Mouse (Mus musculus): Measurements from ENCODE around the gene Nav2. TPM values are rescaled to one million over a fixed set of nuclear protein-coding genes. Genes with fewer than 3 reads are reported as not detected.

Gene Nav2
- polyA plus RNA-seq, 1 experiment from 2014 or later, result 25.8 TPM

DNA sequence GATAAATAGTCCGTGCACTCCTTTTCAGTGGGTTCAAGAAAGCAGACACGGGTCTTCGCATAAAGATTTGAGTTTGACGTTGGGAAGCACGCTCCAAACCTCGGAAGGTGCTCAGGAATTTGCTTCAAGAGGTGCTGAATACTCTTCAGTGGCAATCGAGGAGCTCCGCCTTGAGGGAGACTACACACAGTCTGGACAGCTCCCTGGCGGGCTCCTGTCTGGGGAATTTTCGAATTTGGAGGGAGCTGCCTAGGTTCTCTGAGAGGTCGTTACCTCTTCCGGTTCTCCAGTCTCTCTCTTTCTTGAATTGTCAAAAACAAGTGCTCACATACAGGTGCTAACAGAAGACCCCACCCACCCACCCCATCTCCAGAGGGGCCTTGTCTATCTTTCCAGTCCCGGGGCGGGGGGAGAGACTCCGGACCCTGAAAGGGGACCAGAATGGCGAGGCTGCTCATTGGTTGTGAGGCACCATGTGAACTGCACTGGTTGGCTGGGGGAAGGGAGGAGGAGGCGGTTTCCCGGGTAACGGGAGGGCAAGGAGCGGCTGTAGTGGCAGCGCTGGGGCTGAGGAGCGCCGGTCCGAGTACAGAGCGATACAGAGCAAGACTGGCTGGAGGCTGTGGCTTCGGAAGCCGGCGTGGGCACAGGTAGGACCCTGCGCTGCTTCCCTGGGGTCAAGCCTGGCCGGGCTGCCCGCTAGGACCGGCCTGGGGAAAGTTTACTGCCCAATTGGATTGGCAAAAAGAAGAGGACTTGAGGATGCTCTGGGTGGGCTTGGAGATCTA lies 50.2 kb downstream of the Nav2 start:
- peak overlapping the region; percentile 75 for H3K27ac ChIP-seq

DNA sequence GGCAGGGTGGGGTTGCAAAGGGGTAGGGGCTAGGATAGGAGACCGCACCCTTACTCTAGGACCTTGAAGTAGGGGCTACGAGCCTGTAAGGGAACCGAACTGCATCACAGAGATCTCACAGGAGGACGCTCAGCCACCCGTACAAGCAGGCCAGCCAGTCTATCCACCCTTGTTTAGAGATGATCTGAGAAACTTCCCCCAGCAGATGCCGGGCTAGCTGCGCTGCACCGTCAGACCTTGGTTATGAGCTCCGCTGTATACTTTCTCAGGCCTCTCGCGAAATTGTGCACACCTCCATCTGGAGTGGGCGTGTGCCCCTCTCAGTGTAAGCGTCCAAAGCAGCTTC lies 50.8 kb downstream of the Nav2 start:
- peak; percentile 55 for ATAC-seq (ENCODE audit: low FRiP score)
- Histone ChIP-seq H3K27me3 (peaks cover 22% of the 10 kb centered on the region; the same call in 1 of the 2 replicates), H3K4me1 (peaks cover 53% of the 10 kb centered on the region), H3K9me3 (replicated peaks) (no peaks in the 10 kb centered on the region), H3K4me2 (replicated peaks) (peak overlapping the region; percentile 69), H3K9ac (peak overlapping the region; percentile 69), H3K36me3 (no peaks in the 10 kb centered on the region), H3K4me3 (peak overlapping the region; percentile 62), H3K27ac (peak overlapping the region; percentile 75)
- WGBS, result 4% methylated on average over 13 of the region's 13 CpGs

More for the DNA sequence above, 50.2 kb downstream of the Nav2 start:
- H3K4me1 ChIP-seq, result peaks cover 48% of the 10 kb centered on the region
- peak overlapping the region; percentile 69 for H3K9ac ChIP-seq
- peaks cover 24% of the 10 kb centered on the region for H3K27me3 ChIP-seq
- ATAC-seq (ENCODE audit: low FRiP score), result peak; percentile 97
- H3K4me3 ChIP-seq, result peak overlapping the region; percentile 62
- H3K36me3 ChIP-seq, result no peaks in the 10 kb centered on the region
- WGBS, result 2% methylated on average over 32 of the region's 32 CpGs
- peak overlapping the region; percentile 69 for H3K4me2 ChIP-seq (replicated peaks)
- H3K9me3 ChIP-seq (replicated peaks), result no peaks in the 10 kb centered on the region

DNA sequence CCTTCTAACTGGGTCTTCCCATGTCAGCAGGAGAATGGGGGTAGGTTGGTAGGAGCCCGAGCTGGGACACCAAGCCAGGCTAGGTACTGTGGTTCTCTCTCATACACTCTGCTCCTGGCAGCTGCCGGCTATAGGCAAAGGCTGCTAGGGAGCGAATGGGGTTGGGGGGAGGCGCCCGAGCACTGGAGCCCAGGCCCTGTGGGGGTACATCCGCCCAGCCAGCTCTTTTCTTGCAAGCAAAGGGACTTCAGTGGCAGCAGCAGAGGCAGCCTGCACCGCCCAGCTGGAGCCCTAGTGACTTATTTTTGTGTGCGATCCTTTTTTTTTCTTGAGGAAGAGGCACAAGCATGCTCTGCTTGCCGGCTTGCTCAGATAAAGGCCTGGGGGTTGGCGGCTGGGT lies 51.6 kb downstream of the Nav2 start:
- Histone ChIP-seq H3K36me3 (no peaks in the 10 kb centered on the region), H3K9me3 (replicated peaks) (no peaks in the 10 kb centered on the region), H3K4me1 (peaks cover 61% of the 10 kb centered on the region), H3K9ac (peak overlapping the region; percentile 69), H3K4me2 (replicated peaks) (peak overlapping the region; percentile 69), H3K27me3 (peaks cover 20% of the 10 kb centered on the region; the same call in 1 of the 2 replicates), H3K4me3 (peak overlapping the region; percentile 62), H3K27ac (peak overlapping the region; percentile 75)
- WGBS, result 7% methylated on average over 10 of the region's 10 CpGs
- ATAC-seq (ENCODE audit: low FRiP score), result peak; percentile 18

DNA sequence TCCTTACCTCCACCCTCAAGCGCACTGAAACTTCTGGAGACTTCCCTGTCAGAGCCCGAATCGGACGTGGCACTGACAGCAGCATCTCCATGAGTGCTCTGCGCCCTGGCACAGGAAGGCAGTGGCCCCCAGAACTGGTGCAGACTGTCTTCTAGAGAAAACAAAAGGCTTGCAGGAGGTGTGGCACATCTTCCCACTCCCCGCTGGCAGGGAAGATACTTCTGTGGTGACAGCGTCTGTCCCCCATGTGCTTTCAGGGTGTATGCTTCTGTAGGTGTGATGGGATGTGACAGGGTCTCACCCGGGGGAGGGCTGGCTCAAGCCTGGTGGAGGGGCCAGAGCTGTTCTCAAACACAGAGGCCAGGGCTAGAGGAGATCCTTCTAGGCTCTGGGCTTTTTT lies 53.0 kb downstream of the Nav2 start:
- peak overlapping the region; percentile 62 for H3K4me3 ChIP-seq
- H3K27ac ChIP-seq, result no peak overlapping the region

DNA sequence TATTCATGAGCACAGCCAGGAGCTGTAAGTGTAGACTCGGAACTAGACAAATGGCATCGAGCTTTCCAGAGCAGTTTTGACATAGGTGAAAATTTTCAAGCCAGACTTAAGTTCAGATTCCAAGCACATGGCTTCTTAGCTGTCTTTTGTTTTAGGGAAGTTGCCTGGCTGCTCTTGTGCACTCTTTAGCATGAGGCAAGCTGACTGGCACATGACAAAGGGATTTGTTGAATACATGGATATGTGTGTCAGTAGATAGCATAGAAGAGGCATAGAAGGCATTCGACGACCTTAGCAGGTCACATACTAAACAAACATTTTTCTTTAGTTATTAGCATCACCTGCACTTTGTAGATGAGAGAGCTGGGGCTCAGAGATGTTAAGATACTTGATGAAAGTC lies 53.4 kb downstream of the Nav2 start:
- no peak overlapping the region for H3K27ac ChIP-seq
- peak overlapping the region; percentile 69 for H3K4me2 ChIP-seq (replicated peaks)
- H3K9me3 ChIP-seq (replicated peaks), result no peaks in the 10 kb centered on the region
- H3K9ac ChIP-seq, result no peak overlapping the region
- peaks cover 20% of the 10 kb centered on the region; the same call in 1 of the 2 replicates for H3K27me3 ChIP-seq
- H3K4me3 ChIP-seq, result 0 out of 2 replicates have a peak overlapping the region, but pooled peaks have one; percentile 62
- peaks cover 77% of the 10 kb centered on the region for H3K4me1 ChIP-seq
- no peaks in the 10 kb centered on the region for H3K36me3 ChIP-seq
- ATAC-seq (ENCODE audit: low FRiP score), result no peak
- WGBS, result 39% methylated on average over 4 of the region's 4 CpGs

More for the DNA sequence above, 53.0 kb downstream of the Nav2 start:
- H3K9me3 ChIP-seq (replicated peaks), result no peaks in the 10 kb centered on the region
- WGBS, result 27% methylated on average over 8 of the region's 8 CpGs
- H3K27me3 ChIP-seq, result peaks cover 20% of the 10 kb centered on the region; the same call in 1 of the 2 replicates
- ATAC-seq (ENCODE audit: low FRiP score), result no peak
- peak overlapping the region; percentile 29; the same call in 1 of the 2 replicates for H3K9ac ChIP-seq
- peak overlapping the region; percentile 69 for H3K4me2 ChIP-seq (replicated peaks)
- H3K36me3 ChIP-seq, result no peaks in the 10 kb centered on the region
- H3K4me1 ChIP-seq, result peaks cover 74% of the 10 kb centered on the region

DNA sequence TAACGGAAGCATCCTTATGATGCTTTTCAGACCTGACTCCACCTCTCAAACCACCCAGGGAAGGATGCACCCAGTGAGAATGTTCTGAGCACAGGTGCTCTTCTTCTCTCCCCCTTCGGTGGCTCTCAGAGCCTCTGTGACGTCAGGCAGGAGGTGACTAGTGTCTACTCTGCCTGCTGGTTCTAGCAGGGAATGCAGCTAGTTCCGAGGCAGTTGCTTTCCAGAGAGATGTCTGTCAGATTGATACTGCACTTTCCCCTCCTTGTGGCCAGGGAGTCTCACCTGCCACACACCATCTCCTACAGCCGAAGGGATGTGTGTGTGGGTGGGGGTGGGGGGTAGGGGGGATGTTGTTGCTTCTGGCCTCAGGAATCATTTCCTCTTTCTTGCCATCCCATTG lies 54.6 kb downstream of the Nav2 start:
- no peak for ATAC-seq (ENCODE audit: low FRiP score)
- Histone ChIP-seq H3K4me2 (replicated peaks) (peak overlapping the region; percentile 69), H3K4me1 (peaks cover 79% of the 10 kb centered on the region), H3K4me3 (0 out of 2 replicates have a peak overlapping the region, but pooled peaks have one; percentile 3), H3K9me3 (replicated peaks) (no peaks in the 10 kb centered on the region), H3K27ac (peak overlapping the region; percentile 58), H3K36me3 (no peaks in the 10 kb centered on the region), H3K9ac (peak overlapping the region; percentile 39; the same call in 1 of the 2 replicates), H3K27me3 (peaks cover 12% of the 10 kb centered on the region; the same call in 1 of the 2 replicates)
- 38% methylated on average over 5 of the region's 5 CpGs for WGBS

DNA sequence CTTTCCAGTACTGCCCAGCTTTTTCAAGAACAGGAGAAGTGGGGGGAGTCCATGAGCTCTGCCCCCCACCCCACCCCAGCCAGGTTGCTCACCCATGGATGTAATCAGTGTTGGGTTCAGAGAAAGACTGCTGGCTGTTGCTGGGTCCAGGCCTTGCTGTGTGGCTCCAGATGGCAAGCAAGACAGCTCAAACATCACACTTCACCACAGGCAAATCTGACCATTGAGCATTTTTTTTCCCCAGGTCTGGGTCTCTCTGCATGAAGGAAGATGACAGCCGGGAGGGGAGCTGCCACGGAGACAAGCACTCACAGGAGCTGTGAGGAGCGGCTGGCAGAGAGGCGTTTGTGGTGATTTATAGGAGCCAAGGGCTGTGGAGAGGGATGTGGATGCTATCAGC lies 55.0 kb downstream of the Nav2 start:
- Histone ChIP-seq H3K36me3 (no peaks in the 10 kb centered on the region), H3K9me3 (replicated peaks) (no peaks in the 10 kb centered on the region), H3K27me3 (peaks cover 12% of the 10 kb centered on the region; the same call in 1 of the 2 replicates), H3K27ac (peak overlapping the region; percentile 58), H3K4me2 (replicated peaks) (peak overlapping the region; percentile 69), H3K9ac (peak overlapping the region; percentile 39; the same call in 1 of the 2 replicates), H3K4me3 (0 out of 2 replicates have a peak overlapping the region, but pooled peaks have one; percentile 11), H3K4me1 (peaks cover 79% of the 10 kb centered on the region)
- WGBS, result 37% methylated on average over 4 of the region's 4 CpGs
- no peak for ATAC-seq (ENCODE audit: low FRiP score)

DNA sequence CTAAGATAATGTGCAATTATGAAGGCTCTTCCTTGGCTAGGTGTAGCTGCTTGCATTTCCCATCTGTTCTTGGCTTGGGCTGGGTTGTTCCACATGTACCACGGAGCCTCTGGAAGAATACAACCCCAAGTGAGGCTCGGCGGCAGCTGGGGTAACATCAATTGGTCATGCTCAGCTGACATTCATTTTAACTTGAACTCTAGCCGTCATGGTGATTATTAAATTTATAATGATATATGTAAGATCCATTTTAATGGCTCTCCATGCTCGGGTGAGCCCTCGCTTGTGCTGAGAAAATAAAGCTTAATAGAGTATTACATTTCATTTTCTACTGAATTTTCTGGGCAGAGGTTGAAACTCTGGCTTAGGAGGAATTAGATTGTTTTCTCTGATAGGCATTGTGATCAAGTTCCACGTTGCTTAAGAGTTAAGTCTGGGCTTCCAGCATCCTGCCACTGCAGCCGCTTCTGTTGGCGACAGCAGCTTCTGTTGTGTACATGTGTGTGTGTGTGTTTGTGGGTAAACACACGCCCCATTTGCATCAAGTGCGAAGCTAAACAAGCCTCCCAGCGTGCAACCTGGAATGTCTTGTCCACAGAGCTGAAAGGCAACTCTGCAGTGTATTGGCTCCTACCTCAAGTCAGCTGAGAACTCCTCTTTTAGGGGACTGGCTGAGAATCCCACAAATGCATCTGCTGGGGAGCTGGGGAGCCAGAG lies 57.4 kb downstream of the Nav2 start:
- WGBS, result 28% methylated on average over 12 of the region's 12 CpGs
- Histone ChIP-seq H3K4me1 (peaks cover 70% of the 10 kb centered on the region), H3K9me3 (replicated peaks) (no peaks in the 10 kb centered on the region), H3K4me2 (replicated peaks) (peak overlapping the region; percentile 48), H3K36me3 (no peaks in the 10 kb centered on the region), H3K27ac (peak overlapping the region; percentile 79), H3K27me3 (peaks cover 12% of the 10 kb centered on the region; the same call in 1 of the 2 replicates), H3K9ac (no peak overlapping the region; the same call in 1 of the 2 replicates), H3K4me3 (peak overlapping the region; percentile 13; the same call in 1 of the 2 replicates)
- peak; percentile 72 for ATAC-seq (ENCODE audit: low FRiP score)

DNA sequence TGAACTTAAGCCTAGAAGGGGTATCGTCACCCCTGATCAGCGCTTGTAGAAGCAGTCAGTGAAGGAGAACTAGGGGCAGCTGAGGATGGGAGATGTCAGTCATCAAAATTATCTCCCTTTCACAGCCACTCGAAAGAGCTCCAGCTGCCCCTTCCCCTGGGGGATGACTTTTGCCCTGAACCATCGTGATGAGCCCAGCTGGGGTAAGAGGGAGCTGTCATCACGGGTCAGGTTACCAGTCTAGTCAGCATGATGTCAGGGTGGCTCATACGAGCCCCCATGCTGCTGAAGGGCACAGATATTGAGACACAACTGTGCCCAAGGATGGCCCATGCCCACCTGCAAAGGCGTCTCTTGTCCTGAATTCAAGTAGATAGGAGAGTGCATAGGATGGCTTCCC lies 72.5 kb downstream of the Nav2 start:
- Histone ChIP-seq H3K9ac (no peak overlapping the region), H3K27ac (no peak overlapping the region), H3K27me3 (no peaks in the 10 kb centered on the region), H3K4me3 (no peak overlapping the region), H3K36me3 (no peaks in the 10 kb centered on the region), H3K9me3 (replicated peaks) (no peaks in the 10 kb centered on the region), H3K4me1 (peaks cover 57% of the 10 kb centered on the region), H3K4me2 (replicated peaks) (no peak overlapping the region)
- 40% methylated on average over 7 of the region's 7 CpGs for whole genome bisulfite sequencing
- 0 out of 2 replicates have a peak, but pooled peaks have one; percentile 21 for ATAC-seq (ENCODE audit: low FRiP score)

DNA sequence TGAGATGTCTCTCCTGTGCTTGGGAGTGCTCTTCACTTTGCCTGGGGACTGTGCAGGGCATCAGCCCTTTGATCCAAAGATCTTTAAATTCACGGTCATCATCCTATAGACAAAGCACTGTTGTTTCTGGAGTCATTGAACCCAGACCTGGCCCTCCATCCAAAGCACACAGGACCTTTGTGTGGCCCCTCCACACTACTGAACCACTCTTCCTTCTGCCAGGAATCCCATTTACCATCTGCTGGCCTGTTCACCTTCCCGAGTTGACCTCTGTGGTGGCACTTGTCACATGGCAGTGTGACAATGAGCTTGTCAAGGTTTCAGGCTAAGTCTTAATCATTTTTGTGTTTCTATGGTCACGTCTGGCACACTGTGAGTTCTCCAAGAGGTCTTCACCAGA lies 73.3 kb downstream of the Nav2 start:
- Histone ChIP-seq H3K27me3 (no peaks in the 10 kb centered on the region), H3K4me2 (replicated peaks) (no peak overlapping the region), H3K9me3 (replicated peaks) (no peaks in the 10 kb centered on the region), H3K4me1 (peaks cover 56% of the 10 kb centered on the region), H3K36me3 (no peaks in the 10 kb centered on the region), H3K4me3 (no peak overlapping the region), H3K9ac (no peak overlapping the region), H3K27ac (no peak overlapping the region)
- WGBS, result 26% methylated on average over 3 of the region's 3 CpGs
- ATAC-seq (ENCODE audit: low FRiP score), result no peak

DNA sequence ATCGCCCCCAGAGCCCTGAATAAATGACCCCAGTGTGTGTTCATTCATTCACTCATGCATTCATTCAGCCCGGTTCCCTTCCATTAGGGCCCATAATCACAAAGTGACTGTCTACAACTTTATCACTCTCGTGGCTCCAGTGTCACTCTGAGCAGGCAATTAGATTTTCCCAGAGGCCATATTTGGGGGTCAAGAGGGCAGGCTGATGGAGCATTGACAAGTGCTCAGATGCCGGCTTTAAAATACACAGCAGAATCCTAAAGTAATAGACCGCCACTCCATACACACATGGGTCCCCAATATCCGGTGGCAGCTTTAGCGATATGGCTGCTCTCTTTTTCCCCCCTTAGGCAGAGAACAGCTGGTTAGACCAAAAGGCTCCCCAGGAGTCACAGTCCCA lies 74.1 kb downstream of the Nav2 start:
- 0 out of 2 replicates have a peak, but pooled peaks have one; percentile 14 for ATAC-seq (ENCODE audit: low FRiP score)
- H3K27ac ChIP-seq, result no peak overlapping the region
- 46% methylated on average over 7 of the region's 7 CpGs for WGBS

DNA sequence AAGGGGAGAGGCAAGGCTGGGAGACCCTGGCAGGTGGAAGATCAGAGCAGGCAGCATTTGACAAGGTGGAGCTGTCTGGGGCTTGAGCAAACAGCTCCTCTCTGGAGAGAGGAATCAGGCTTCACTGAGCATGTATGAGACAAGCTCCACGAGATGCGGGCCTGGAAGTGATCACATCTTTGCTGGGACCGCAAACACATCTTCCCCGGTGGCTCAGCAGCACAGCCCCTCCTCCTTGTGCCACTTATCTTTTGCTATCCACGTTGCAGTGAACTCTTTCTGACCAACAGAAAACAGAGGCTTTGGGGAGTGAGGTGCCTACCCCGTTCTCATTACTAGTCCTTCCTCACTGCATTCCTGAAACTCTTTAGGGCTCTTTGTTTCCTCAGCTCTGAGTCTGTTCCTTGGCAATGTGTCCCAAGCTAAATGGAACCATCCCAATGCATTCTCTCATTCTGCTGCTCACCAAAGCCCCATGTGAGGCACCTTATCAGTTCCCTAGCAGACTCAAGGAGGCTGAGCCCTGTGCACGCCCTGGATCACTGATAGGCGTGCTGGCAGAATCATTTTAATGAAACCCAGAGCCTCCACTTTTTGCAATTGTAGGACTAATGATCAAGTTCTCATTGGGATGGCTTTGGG lies 83.5 kb downstream of the Nav2 start:
- no peak overlapping the region for H3K4me3 ChIP-seq
- ATAC-seq (ENCODE audit: low FRiP score), result no peak
- no peak overlapping the region for H3K9ac ChIP-seq
- no peak overlapping the region for H3K4me2 ChIP-seq (replicated peaks)
- H3K9me3 ChIP-seq (replicated peaks), result no peaks in the 10 kb centered on the region
- no peaks in the 10 kb centered on the region for H3K27me3 ChIP-seq
- H3K4me1 ChIP-seq, result peaks cover 43% of the 10 kb centered on the region
- H3K27ac ChIP-seq, result peak overlapping the region; percentile 35; the same call in 1 of the 2 replicates
- H3K36me3 ChIP-seq, result no peaks in the 10 kb centered on the region
- 47% methylated on average over 8 of the region's 8 CpGs for WGBS

More for the DNA sequence above, 74.1 kb downstream of the Nav2 start:
- no peaks in the 10 kb centered on the region for H3K27me3 ChIP-seq
- no peak overlapping the region for H3K4me2 ChIP-seq (replicated peaks)
- no peaks in the 10 kb centered on the region for H3K9me3 ChIP-seq (replicated peaks)
- no peak overlapping the region for H3K9ac ChIP-seq
- H3K36me3 ChIP-seq, result no peaks in the 10 kb centered on the region
- H3K4me3 ChIP-seq, result no peak overlapping the region
- H3K4me1 ChIP-seq, result peaks cover 49% of the 10 kb centered on the region

All from hindbrain, embryonic 12.5 days (tissue).